Mouse (Mus musculus): ENCODE data around the gene Gpc4. TPM values are rescaled to one million over a fixed set of nuclear protein-coding genes. Genes with fewer than 3 reads are reported as not detected.

Gene Gpc4
- total RNA-seq (2018; cell fraction: chromatin; rRNA removed) = 10 to 100 TPM in 1 of 26 experiments, not detected in 25; 25.2 TPM
- under 1 TPM in 1 of 26 experiments, not detected in 25; 0.03 TPM for total RNA-seq (2018; cell fraction: cytosol; rRNA removed)
- 1 to 10 TPM in 1 of 26 experiments, not detected in 25; 2.8 TPM for total RNA-seq (2018; cell fraction: nucleus; rRNA removed)
- polyA plus RNA-seq (2018) = not detected in 3 replicates

DNA sequence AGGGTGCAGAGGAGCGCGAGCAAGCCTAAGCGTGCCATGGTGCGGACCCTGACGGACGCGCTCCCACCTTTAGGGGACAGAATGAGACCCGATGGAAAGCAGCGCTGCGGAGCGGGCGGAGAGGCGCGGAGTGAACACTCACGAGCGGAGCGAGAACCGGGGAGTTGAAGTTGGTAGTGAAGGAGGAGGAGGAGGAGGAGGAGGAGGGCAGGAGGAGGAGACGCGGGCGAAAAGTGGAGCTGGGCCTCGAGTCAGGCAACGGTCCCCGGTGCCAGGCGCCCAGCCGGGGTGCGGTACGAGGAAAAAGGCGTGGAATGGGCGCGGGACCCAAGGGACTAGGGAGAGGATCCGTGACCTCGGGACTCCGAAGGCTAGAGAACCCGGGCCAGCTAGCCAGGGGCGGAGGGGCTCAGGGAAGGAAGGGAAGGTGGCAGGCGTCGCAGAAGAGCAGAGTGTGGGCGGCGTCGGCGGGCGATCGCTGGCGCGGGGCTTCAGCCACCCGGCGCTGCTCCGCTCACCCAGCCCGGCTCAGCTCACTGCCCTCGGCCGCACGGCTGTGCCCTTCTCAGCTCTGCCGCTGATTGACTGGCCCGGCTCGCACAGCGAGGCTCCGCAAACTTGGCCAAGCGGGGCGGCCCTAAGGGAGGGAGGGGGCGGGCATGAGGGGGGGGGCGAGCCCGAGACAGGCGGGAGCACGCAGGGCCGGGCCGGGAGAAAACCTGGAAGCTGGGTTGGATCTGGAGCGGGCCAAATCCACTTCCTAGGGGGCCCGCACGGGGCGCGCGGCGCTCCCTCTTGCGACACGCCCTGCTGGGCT lies at the start of gene Gpc4:
TSS of gene Gpc4 (minus strand) at position 515 of the 817 bp plus-strand sequence.
- Histone ChIP-seq H3K79me2 (ENCODE audit: inconsistent target) (no peaks in the 10 kb centered on the region), H3K4me3 (ENCODE audit: inconsistent target) (no peak within 1 kb of the TSS), H3K27ac (no peak within 1 kb of the TSS), H3K36me3 (ENCODE audit: inconsistent target) (no peaks in the 10 kb centered on the region)
- WGBS (ENCODE audit: missing documents) = 23% methylated on average over 52 of the region's 76 CpGs

GRCm38 (mm10) chrX:52212846-52213245 lies 47.8 kb upstream of the Gpc4 start:
- H3K27ac ChIP-seq = no peak overlapping the region
- no peaks in the 10 kb centered on the region for H3K79me2 ChIP-seq (ENCODE audit: inconsistent target)
- H3K4me3 ChIP-seq (ENCODE audit: inconsistent target) = no peak overlapping the region
- WGBS (ENCODE audit: missing documents) = 50% methylated on average over 2 of the region's 4 CpGs
- no peaks in the 10 kb centered on the region for H3K36me3 ChIP-seq (ENCODE audit: inconsistent target)

DNA sequence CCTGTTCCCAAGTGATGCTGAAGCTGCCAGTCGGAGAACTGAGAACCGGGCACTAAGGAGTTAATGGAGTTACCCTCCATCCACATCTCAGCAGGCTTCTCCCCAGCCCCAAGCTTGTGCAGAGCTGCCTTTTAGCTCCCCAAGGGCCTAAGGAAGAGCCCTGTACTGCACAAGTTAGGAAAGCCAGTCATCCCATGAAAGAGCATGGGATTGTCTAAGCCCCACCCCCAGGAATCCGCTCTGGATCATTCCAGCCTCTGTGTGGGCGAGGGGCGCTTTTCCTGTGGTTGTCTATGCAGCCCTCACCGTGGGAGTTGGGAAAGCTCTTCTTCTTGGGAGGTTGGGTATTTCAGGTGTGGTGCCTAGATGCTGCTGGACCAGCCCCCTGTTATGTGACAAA lies 34.8 kb upstream of the Gpc4 start:
- Histone ChIP-seq H3K79me2 (ENCODE audit: inconsistent target) (no peaks in the 10 kb centered on the region), H3K4me3 (ENCODE audit: inconsistent target) (no peak overlapping the region), H3K27ac (no peak overlapping the region), H3K36me3 (ENCODE audit: inconsistent target) (no peaks in the 10 kb centered on the region)
- 62% methylated on average over 6 of the region's 6 CpGs for WGBS (ENCODE audit: missing documents)

- 68% methylated on average over 2 of the region's 4 CpGs for WGBS (ENCODE audit: missing documents)
- Histone ChIP-seq H3K4me3 (ENCODE audit: inconsistent target) (no peak overlapping the region), H3K27ac (no peak overlapping the region), H3K36me3 (ENCODE audit: inconsistent target) (no peaks in the 10 kb centered on the region), H3K79me2 (ENCODE audit: inconsistent target) (no peaks in the 10 kb centered on the region)
These were observed 28.4 kb upstream of the Gpc4 start for GRCm38 (mm10) chrX:52193311-52193968.

GRCm38 (mm10) chrX:52189094-52189493 lies 24.0 kb upstream of the Gpc4 start:
- no peak overlapping the region for H3K27ac ChIP-seq
- WGBS (ENCODE audit: missing documents) = 59% methylated on average over 4 of the region's 4 CpGs
- H3K36me3 ChIP-seq (ENCODE audit: inconsistent target) = no peaks in the 10 kb centered on the region
- no peaks in the 10 kb centered on the region for H3K79me2 ChIP-seq (ENCODE audit: inconsistent target)
- no peak overlapping the region for H3K4me3 ChIP-seq (ENCODE audit: inconsistent target)

DNA sequence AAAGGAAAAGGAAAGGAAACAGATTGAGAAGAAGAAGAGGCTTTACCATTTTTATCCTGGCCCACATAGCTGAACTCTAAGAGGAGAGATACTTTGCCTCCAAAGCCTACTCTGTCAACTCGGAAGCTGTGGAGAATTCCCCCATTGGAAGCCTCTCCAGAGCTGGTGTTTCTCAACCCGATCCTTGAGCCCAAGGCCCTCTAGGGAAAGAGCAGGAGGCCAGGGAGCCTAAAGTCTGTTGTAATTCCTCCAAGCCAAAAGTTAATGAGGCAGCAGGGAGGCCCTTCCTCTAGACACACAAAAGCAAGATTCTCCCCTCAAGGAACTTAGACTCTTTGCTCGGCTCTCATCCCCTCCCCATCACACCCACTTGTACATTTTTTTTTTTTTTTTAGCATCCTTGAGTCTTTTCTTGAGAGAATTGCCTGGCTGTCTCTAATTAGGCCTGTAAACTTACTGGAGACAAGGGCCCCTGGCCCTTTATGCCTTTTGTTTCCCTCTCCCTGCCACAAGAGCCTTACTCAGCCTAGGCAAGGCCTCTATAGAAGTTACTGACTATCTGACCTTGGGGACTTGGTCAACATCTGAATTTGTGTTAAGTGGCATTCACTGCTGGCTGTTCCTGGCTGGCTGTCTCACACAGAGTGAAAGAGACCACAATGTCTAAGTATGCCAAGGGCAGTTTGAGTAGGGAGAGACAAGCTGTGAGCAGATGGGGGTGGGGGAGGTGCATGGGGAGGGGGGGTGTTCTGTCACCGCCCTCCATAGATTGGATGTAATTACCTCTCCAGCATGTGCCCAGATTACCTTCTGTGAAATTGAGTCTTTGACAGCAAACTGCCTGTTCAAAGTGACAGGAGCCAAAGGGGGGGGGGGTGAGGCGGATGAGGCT lies 18.7 kb upstream of the Gpc4 start:
- WGBS (ENCODE audit: missing documents) = 71% methylated on average over 3 of the region's 5 CpGs
- H3K79me2 ChIP-seq (ENCODE audit: inconsistent target) = no peaks in the 10 kb centered on the region
- no peak overlapping the region for H3K4me3 ChIP-seq (ENCODE audit: inconsistent target)
- H3K36me3 ChIP-seq (ENCODE audit: inconsistent target) = no peaks in the 10 kb centered on the region
- no peak overlapping the region for H3K27ac ChIP-seq

DNA sequence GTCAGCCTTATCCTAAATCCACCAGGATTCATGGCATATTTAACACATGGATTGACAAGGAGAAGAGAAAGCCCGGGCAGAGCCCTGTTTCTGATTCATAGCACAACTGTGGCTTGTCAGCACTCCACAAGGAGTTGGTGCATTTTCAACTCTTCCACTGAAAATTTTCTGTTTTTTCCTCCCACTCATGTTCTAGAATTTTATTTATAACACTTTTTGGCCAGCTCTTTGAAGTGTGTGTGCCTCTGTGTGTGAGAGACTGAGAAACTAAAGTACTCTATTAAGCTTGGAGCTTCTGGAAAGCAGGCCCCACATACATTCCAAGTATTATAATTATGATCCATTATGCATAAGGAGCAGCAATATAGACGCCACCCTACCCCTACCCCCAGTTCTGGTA lies 16.3 kb upstream of the Gpc4 start:
- H3K79me2 ChIP-seq (ENCODE audit: inconsistent target) = no peaks in the 10 kb centered on the region
- no peak overlapping the region for H3K4me3 ChIP-seq (ENCODE audit: inconsistent target)
- no peaks in the 10 kb centered on the region for H3K36me3 ChIP-seq (ENCODE audit: inconsistent target)
- no peak overlapping the region for H3K27ac ChIP-seq
- 71% methylated on average over 1 of the region's 2 CpGs for WGBS (ENCODE audit: missing documents)

DNA sequence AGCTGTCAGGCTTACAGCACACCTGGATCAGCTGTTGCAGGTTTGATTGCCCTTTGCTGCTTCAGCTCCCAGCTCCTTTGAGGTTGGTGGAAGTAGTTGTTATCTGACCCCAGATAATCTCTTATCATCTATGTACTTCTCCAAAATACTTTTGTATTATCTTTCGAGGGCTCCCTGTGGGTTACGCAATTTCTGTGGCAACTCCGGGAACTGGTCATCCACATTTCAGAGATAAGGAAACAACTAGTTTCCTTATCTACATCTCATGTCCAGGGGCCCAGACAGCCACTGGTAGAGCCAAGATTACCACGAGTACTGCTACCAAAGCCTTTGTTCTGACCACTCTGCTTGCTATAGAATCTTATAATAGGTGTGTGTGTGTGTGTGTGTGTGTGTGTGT lies 12.0 kb upstream of the Gpc4 start:
- H3K4me3 ChIP-seq (ENCODE audit: inconsistent target) = no peak overlapping the region
- H3K79me2 ChIP-seq (ENCODE audit: inconsistent target) = no peaks in the 10 kb centered on the region
- no peaks in the 10 kb centered on the region for H3K36me3 ChIP-seq (ENCODE audit: inconsistent target)
- H3K27ac ChIP-seq = no peak overlapping the region
- 11% methylated on average over 4 of the region's 4 CpGs for WGBS (ENCODE audit: missing documents)

- Histone ChIP-seq H3K79me2 (ENCODE audit: inconsistent target) (no peaks in the 10 kb centered on the region), H3K36me3 (ENCODE audit: inconsistent target) (no peaks in the 10 kb centered on the region), H3K4me3 (ENCODE audit: inconsistent target) (no peak overlapping the region), H3K27ac (no peak overlapping the region)
- WGBS (ENCODE audit: missing documents) = 67% methylated on average over 5 of the region's 6 CpGs
These were observed 2.6 kb upstream of the Gpc4 start for GRCm38 (mm10) chrX:52167519-52168244.

- H3K36me3 ChIP-seq (ENCODE audit: inconsistent target) = no peaks in the 10 kb centered on the region
- H3K79me2 ChIP-seq (ENCODE audit: inconsistent target) = no peaks in the 10 kb centered on the region
- H3K27ac ChIP-seq = no peak overlapping the region
- 33% methylated on average over 7 of the region's 7 CpGs for WGBS (ENCODE audit: missing documents)
- no peak overlapping the region for H3K4me3 ChIP-seq (ENCODE audit: inconsistent target)
These were observed 495 bp upstream of the Gpc4 start for GRCm38 (mm10) chrX:52165555-52165938.

- H3K27ac ChIP-seq = no peak overlapping the region
- no peak overlapping the region for H3K4me3 ChIP-seq (ENCODE audit: inconsistent target)
- H3K36me3 ChIP-seq (ENCODE audit: inconsistent target) = no peaks in the 10 kb centered on the region
- no peaks in the 10 kb centered on the region for H3K79me2 ChIP-seq (ENCODE audit: inconsistent target)
- 23% methylated on average over 30 of the region's 44 CpGs for WGBS (ENCODE audit: missing documents)
These were observed 816 bp downstream of the Gpc4 start for GRCm38 (mm10) chrX:52164134-52164737.

DNA sequence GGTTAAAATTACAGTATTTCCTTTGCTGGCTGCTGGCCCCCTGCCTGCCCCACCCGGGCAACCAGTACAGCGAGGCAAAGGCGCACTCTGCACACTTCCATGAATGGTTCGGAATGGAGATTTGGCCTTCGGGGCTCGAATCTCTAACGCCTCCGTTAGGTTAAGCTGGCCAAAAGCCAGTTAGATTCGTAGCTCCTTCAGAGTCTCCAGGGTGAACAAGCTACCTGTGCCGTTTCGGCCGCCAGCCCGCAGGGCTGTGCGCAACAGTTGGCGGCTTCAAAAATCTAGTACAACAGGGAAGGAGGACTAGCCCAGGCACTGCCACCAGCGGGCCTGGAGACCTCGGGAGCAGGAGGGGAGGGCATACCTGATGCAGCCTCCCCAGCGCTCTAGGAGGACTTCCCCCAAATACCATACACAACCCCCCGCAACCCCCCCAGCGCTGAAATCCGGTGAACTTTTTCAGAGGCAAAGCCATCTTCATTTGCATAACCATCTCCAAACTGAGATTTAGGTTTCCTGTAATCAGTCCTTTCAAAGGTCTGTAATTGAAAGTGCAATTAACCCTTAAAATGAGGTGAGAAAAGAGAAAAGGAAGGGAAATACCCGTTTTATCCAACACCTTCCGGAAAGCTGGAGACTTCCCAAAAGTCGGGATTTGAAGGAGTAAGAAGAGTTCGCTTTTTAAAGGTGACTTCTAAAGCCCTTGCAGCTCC lies 1.5 kb downstream of the Gpc4 start:
- Histone ChIP-seq H3K4me3 (ENCODE audit: inconsistent target) (no peak overlapping the region), H3K27ac (no peak overlapping the region), H3K36me3 (ENCODE audit: inconsistent target) (no peaks in the 10 kb centered on the region), H3K79me2 (ENCODE audit: inconsistent target) (no peaks in the 10 kb centered on the region)
- WGBS (ENCODE audit: missing documents) = 27% methylated on average over 20 of the region's 25 CpGs

GRCm38 (mm10) chrX:52162756-52163155 lies 2.3 kb downstream of the Gpc4 start:
- Histone ChIP-seq H3K36me3 (ENCODE audit: inconsistent target) (no peaks in the 10 kb centered on the region), H3K4me3 (ENCODE audit: inconsistent target) (no peak overlapping the region), H3K27ac (no peak overlapping the region), H3K79me2 (ENCODE audit: inconsistent target) (no peaks in the 10 kb centered on the region)
- WGBS (ENCODE audit: missing documents) = 44% methylated on average over 6 of the region's 6 CpGs

Data from macrophage (primary cell).